Mouse (Mus musculus) cerebellum, adult 11-12 months (tissue): ENCODE results near the gene Adnp.
"Not testable (repeated sequence)": the region's sequence is repeated elsewhere in the genome, so short reads cannot be mapped to it uniquely, and the experiment has no call there.

Experiments used
- DNase-seq: peaks from one replicate; pipeline ENCODE4 v3.0.0; 2022

The Adnp gene

DNA sequence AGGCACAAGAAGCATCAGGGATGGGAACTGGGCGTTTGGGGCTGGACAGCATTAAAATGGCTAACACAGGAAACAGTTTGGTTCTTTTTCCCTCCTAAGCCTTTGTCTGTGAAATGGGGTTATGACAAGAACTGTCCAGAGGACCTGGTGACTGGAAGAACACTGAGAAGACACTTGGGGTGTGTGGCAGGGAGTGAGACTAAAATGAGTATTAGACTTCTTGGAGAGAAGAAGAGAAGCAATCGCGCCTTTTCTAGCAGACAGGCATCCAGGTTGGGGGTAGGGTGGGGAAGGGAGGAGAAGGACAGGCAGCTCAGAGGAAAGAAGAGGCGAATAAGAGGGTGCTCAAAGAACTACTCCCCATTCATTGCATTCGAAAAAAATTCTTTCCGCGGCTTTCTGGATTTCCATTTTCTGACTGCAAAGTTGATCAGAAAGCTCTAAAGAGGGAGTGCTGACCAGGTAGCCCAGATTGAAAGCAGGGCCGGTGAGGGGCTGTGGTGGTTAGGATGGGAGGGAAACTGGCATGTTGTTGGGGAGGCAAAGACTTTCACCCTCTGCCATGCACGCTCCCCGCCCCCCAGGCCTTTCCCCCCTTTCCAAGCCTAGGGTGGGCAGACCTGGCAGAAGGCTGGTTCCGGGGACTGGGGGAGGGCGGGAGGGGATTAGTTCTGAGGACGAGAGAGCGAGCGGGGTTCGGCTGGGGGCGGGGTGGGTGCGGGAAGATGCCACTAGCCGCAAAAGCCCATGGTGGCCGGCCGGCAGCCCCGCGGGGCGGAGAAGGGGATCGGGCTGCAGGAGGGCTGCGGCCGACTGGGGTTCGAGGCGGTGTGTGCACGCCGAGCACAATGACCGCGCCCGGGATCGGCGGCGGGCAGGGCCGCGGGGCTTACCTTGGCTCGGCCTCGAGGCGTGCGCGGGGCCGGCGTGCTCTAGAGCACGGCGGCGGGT is 956 bp downstream of the Adnp start:
- DNase-seq = peak; percentile 62

DNA sequence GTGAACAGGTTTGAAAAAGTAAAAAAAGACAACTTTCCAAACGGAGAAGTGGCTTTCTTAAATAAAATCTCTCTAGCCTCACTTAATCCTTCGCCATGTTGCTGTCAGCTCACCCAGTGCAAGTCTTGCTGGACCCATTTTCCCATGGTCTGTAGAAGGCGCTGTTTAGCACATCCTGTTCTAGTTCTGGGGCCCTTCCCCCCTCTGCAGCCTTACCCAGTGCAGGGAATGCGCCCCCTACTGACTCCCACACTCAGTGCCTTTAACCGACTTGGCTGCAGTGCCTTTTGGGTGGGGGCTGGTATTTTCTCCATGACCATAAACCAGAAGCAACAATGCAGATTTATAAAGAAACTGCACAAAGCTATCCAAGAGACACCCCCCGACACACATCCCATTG is 1.6 kb downstream of the Adnp start:
- peak; percentile 83 for DNase-seq

DNA sequence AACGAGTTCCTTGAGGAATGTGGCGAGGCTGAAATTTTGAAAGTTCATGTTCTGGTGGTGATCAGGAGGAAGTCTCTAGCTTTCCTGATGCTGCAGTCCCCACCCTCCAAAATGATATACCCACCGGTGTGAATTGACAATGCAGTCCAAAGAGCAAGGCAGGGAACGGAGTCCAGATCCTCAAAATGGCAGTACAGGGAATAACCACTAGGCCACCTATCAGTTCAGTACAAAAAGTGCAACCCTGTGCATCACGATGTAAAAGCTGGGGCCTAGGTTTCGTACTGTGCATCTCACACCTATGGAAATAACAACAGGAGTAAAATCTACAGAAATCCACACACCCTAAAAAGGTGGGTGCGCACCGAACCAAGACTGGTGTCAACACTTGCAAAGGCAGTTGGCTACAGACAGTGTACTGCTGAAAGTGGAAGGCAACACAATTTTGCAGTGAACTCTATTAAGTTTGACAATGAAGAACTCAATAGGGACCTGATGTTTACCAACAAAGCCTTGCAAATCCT is 2.4 kb downstream of the Adnp start:
- DNase-seq = no peak

DNA sequence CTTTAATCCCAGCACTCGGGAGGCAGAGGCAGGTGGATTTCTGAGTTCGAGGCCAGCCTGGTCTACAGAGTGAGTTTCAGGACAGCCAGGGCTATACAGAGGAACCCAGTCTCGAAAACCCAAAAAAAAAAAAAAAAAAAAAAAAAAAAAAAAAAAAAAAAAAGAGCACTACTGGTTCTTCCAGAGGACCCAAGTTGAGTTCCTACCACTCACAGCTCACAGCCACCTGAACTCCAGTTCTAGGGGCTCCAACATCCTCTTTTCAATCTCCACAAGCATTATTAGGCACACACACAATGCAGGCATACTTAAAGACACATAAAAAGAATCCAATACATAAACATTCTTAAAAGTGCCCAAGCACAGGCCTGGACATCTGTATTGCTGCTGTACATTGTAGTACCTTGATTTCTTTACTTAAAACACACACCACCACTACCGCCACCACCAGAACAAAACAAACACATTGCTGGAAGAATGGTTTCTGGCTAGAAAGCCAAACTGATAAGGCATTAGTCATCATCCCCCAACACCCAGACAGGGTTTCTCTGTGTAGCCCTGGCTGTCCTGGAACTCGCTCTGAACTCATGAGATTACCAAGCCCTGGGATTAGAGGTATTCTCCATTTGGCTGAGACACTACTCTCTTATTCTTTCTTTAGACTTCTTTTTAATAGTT is 6.8 kb downstream of the Adnp start:
- no peak for DNase-seq

DNA sequence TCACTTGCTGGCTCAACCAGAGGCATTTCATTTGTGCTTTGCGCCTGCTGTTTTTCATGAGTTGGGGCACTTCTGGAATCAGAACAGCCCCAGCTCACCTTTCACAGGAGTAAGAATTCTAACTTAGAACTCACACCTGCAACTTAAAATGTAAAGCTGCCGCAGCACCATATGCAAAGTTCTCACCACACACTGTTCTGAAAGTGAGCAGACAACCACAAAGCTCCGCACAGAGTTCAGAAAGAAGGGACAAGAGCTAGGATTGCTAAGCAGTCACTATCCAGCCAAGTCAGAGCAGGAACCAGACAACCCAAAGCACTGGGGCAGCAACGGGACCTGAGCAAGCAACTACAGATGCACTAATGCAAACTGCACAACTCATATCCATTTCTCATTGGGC is 7.4 kb downstream of the Adnp start:
- DNase-seq = no peak

DNA sequence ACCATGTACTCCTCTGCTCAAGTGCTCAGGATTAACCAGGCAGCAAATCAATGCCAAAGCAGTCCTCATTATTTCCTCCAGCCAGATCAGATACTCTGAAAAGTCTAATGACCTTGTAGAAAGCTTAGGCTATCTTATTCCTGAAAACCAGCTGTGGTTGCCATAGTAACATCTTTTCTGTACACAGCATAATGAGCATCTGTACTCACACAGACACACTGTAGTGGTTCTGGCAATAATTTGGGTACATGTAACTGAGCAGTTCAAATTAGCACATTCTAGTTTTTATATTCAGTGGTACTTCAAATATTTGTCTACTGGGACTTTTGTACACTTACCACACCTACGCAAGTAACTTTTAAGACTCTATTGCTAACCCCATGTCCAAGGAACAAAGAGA is 8.5 kb downstream of the Adnp start:
- DNase-seq = no peak

DNA sequence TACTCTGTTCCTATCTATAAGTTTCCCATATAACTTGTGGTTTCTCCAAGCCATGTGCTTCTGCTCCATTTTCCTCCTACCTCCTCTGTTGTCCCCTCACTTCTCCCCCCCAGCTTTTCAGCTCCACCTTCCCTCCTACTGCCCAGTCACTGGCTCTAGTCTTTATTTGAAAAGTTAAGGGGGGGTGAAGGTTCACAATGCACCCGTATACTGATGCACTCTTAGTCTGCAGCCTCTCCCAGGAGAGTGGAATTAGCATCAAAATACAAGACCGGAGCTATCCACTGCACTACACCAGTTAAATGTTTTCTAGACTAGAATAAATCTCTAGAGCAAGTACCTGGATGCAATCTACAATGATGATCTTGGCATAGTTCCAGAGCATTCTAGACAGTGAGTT is 11.2 kb downstream of the Adnp start:
- DNase-seq = no peak

DNA sequence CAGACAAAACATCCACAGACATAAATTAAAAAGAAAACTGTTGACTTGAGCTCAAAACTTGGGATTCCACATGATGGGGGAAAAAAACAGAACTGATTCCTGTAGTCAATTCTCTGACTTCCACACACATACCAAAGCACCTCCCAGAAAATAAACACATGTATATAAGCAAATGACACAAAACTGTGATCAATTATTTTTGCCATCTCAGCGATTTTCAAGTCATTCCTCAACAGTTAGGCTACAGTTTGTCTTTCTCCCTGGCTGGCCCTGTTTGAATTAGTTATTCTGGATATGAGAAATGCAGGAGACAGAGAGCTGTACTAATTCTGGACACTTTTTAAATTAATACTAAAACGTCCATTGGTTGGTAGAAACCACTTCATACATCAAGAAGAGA is 13.2 kb downstream of the Adnp start:
- no peak for DNase-seq

DNA sequence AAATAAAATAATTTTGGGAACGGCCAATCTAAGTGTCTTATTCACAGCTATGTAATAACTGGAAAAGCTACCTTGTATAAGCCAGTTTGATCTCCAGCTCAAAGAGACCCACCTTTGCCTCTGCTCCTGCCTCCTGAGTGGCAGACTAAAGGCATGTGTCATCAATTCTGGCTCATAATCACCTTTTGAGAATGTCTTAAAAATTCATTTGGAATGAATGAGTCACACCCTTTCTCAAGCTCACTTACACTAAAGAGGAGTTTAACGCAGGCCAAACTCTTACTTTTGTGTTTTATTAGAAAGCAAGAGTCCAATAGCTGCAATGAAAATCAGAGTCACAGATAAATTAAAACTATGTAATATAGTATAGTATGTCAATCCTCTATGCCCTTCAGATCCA is 15.1 kb downstream of the Adnp start:
- no peak for DNase-seq

DNA sequence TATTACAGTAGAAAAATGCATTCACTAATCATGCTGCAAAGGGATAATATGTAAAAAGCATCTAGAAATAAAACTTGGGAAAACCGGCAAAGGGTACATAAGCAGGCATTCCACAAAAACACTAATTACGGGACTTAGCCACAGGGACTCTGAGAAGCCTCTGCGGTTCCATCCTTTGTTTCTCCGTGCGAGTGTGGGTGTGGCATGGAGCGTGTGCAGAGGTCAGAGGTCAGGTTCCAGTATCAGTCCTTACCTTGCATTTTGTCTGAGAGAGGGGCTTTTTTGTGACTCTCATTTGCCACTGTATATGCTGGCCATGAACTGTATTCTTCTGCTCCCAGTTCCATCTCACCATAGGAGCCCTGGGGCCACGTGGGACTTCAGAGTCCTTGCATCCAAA is 31.0 kb downstream of the Adnp start:
- DNase-seq = no peak

DNA sequence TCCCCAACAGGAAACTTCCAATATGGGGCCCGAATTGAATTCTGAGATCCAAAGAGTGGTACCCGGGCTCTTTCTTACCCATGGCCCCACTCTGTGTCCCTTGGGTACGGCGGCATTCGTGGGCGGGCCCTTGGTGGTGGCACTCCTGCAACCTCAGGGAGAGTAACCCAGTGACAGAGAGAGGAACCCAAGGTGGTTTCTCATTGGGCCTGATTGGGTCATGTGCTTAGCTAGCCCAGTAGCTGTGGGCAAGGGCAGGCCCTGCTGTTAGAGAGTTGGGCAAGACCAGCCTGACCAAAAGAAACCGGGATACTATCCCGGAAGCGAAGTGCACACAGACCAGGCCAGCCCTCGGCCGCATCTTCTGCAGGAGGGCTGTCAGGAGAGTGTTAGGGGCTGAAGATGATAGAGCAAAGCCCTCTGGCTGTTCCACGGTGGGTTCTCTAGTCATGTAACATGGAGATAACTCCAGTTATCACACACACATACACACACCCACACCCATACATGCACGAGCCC is 36.7 kb downstream of the Adnp start:
- no peak for DNase-seq

DNA sequence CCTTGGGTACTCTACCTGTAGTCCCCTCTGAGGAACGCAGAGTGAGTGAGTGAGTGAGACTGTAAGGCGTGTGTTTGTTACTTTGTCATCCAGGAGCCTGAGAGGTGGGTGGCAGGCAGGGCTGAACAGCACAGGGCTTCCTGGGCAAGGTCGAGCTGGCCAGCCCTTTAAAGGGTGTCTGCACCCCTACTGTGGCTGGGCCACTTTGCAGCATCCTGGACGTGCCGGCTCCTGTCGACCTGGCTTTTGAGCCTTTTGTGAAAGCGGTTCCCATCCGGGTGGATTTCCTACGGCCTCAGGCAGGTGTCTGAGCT is 37.2 kb downstream of the Adnp start:
- DNase-seq = no peak

DNA sequence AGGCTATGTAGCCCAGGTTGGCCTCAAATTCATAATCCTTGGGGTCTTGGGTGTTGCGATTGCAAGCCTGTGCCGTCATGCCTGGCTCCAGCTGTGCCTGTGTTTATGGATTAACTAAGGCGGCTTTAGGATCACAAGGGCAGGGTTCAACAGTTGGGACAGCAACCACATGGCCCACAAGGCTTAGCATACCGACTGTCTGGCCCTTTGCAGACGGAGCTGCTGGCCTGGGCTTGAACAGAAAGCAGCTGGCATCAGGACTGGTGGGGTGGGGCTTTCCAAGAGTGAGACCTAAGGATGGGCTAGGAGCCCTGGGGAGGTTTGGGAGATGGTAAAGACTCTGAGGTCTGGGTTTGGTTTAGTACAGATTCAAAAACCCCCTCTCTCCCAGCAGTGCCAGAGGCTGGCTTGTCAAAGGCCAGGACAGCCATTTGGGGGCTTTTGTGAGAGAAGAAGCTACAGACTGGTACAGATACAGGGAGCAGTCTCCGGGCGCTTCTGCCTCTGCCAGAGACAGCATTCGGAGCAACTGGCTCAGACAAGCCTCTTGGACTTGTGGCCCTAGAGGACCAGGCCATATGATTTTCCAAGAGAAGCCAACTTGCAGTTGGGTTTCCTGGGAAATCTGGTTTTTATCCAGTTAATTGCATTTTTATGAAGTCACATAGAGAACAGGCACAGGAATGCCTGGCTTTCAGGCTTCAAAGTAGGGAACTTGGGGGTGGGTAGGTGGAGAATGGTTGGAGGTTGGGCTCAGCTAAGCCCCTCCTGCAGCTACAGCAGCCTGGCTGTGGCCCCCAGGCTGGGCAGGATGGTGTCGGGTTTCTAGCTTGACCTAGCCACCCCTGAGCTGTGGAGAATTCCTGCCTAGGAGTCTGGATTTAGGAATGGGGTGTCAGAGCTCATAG is 37.8 kb downstream of the Adnp start:
- DNase-seq = no peak

DNA sequence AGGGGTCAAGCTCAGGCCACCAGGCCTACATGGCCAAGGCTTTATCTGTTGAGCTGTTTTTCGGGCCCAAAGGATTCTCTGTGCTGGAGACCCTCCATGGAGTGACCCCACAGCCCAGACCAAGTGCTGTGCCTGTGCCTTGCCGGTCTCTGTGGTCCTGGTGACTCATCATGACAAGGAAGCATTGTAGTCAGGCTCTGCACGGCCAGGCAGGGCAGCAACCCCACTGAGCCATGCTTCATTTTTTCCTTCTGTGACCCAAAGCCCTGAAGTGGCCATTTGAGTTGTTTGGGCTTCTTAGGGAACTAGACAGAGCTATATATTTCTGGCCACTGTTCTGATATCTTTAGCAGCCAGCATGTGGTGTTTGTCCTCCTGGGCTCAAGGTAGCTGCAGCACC is 39.1 kb downstream of the Adnp start:
- DNase-seq = no peak

DNA sequence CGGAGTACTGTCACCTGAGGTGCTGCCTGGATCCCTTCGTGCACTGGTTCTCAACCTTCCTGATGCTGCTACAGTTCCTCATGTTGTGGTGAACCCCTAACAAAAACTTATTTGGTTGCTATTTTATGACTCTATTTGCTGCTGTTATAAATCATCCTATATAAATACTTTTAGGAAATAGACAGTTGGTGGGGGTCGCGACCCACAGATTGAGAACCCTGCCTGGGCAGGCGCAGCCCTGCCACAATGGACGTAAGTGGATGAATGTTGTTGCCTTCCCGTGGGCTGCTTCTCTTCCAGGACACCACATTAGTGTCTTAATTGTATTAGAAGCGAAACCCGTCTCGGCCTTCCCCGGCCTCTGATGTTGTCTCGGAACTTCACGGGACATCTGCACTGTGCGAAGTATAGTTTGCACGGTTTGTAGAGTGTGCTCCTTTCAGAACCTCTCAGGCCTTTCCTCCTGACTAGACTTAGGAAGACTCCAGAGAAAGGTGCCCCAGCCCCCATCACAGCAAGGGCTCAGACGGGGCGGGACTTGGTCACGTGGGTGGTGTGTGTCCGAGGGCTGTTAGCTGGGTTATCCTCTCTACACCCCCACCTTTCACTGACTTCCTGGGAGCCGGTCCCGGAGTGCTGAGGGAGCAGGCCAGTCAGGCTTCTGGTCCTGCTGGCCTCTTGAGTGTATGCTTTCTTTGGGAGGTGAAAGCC is 40.0 kb downstream of the Adnp start:
- no peak for DNase-seq

DNA sequence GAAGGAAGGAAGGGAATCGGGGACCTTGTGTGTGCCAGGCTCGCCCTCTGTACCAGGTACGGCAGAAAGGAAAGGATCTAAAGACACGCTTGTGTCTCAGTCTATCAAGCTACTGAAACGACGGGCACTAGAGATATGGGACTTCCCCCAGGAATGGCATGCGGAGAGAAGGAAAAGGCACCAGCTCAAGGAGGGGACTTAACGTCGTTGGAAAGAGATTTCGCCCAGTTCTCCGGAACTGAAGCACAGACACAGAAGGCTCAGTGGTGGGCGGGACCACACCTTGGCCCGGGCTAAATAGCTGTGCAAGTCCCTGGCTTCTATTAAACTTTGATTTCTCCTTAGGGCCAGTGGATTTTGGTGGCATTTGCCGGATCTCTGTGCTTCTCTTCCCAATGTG is 44.9 kb downstream of the Adnp start:
- no peak for DNase-seq

DNA sequence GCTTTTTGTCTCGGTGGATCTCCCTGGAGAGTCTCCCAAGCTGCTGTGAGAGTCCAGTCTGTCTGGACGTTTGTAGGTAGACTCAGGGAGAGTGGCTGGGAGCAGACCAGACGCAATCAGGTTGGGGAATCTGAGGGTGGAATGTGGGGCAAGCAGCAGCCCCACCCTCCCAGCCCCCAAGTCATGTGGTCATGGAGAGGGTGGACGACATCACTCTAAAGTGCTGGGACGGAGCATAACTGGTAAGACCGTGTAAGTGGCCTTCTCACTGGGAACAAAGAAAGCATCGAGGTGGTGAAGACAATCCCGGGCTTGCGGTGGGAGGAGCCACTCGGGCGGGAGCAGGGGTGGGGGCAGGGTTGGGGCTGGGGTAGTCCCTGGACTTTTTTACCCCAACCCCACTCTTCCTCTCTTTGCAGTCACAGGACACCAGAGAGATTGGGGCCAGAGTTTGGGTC is 45.4 kb downstream of the Adnp start:
- no peak for DNase-seq

DNA sequence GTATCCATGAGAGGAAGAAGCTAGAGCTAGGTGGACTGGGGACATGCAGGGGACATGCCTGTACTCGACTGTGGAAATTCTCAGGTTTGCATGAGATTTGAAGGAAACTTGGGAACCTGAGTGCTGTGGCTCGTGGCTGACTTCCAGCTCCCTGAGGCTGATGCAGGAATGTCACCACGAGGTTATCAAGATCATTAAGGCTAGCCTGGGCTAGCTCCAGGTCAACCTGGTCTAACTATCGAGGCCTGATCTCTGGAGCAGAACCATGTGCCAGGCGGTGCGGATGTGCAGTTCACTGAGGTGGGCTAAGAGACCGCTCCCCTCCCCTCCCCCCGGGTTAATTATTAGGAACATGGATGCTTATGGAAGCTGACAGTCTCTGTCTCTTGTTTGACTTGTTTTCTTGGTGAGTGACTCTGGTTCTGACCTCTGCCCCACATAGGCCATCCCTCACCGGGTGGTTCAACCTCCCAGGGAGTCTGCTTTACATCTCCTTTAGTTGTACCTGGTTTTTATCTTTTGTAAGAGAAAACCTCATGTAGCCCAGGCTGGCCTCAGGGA is 46.5 kb downstream of the Adnp start:
- no peak for DNase-seq

DNA sequence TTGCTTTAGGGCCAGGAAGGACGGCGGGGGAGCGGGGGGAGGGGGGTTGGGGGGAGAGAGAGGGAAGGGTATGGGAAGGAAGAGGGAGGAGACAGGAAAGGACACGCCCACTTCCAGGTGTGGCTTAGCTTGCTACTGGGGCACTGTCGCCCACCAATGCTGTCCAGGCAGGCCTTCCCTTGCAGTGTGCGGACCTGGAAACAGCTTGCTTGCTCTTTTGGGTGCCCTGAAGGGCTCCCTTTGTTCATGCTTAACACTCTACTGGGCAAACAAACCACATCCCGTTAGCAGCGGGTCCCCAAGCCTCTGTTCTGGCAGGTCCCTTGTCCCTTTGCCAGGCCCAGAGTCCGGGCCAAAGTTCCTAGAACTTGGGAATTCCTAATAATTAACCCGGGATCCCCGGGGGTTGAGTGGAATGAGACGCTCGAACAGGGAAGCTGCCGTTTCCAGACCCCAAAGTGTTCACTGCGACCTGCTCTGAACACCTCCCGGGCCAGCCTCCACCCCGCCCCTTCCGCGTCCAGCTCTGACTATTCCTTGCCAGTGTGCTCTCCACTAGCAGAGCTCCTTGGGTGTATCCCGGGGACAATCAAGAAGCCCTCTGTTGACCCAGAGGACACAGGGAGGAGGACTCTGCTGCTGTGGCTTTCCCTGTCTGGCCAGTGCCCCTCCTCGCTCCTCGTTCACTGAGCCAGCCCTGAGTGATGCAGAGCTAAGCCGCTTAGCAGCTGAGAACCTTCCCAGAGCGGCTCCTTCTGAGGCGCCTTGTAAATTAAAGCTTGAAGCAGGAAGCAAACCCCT is 47.8 kb downstream of the Adnp start:
- DNase-seq = no peak

DNA sequence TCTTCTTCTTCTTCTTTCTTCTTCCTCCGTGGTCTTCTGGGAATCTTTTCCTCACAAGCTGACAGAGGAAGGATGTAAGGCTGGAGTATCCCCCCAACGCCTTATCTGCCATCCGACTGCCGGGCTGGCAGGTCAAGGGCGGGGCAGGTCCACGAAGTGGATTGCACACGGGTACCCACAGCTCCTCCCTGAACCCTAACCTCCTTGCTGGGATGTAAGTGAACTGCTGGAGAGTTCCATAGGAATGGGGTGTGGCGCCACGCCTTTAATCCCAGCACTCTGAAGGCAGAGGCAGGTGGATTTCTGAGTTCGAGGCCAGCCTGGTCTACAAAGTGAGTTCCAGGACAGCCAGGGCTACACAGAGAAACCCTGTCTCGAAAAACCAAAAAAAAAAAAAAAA is 48.9 kb downstream of the Adnp start:
- not testable (repeated sequence) for DNase-seq

DNA sequence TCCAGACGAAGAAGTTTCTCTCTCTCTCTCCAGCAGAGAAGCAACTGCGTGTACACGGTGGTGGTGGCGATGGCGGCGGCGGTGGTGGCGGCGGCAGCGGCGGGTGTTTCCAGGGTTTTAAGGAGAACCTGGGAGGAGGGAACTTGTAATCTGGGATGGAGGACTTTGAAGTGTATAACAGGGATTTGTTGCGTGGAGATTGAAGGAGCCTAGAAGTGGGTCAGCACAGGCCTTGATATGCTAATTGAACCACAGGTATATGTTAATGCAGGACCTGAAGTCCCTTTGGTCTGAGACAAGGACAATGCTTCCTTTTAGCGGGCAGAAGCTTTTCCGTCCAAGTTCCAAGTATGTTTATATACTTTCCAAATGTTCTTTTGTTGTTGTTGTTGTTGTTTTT is 50.6 kb downstream of the Adnp start:
- DNase-seq = no peak
